Mouse (Mus musculus): ENCODE measurements around the gene 4921517D22Rik. TPM values are rescaled to one million over a fixed set of nuclear protein-coding genes. Genes with fewer than 3 reads are reported as not detected.

4921517D22Rik gene
- polyA plus RNA-seq, 1 experiment: not detected

DNA sequence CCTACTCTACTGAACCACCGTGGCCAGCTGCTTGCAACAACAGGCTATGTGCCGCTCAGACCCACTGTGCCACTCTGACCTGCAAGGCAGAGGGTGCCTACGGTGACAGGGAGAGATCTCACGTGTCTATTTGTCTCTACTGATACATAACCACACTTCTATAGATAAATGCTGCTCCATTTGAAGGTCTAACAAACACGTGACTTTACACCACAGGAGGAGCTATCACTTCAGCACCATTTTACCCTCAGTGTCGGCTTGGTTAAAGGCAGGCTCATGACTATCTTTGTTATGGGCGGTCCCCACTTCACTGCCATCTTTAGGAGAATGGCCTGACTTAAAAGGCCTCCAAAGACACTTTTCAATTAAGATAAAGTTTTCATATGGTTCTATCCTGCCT is 11.3 kb downstream of the 4921517D22Rik start:
- DNase-seq: no peak
- Histone ChIP-seq H3K4me1 (replicated peaks; ENCODE audit: control insufficient read depth, insufficient read depth, low read length) (no peaks in the 10 kb centered on the region), H3K36me3 (ENCODE audit: control insufficient read depth, insufficient read depth, low read length) (no peaks in the 10 kb centered on the region), H3K27ac (ENCODE audit: control insufficient read depth, insufficient read depth, low read length) (no peak overlapping the region), H3K4me3 (ENCODE audit: control insufficient read depth, insufficient read depth, low read length) (no peak overlapping the region), H3K27me3 (ENCODE audit: control insufficient read depth, insufficient read depth, low read length) (no peaks in the 10 kb centered on the region)
- WGBS: 36% methylated on average over 7 of the region's 7 CpGs
- TF ChIP-seq POLR2A (IDR thresholded peaks at IDR 0.05; ENCODE audit: control insufficient read depth, extremely low read depth, insufficient read depth, low read length, poor library complexity): no peak

DNA sequence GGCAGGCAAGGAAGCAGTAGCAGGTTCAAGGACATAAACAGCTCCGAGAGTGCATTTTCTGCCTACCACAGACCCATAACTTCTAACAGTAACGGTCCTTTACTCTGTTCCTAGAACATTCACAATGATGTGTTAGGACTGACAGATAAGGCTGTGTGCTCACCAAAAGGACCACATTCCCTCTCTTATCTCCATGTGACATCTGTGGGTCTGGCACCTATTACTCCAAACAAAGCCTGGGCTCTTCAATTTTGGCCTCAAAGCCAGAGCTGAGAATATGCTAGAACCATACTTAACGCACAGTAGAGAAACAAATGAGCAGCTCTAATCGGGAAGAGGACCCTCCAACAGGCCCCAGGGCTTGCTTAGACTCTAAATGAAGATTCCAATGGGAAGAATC is 14.0 kb downstream of the 4921517D22Rik start:
- DNase-seq: no peak
- peaks cover 5% of the 10 kb centered on the region for H3K27me3 ChIP-seq (ENCODE audit: control insufficient read depth, insufficient read depth, low read length)
- H3K4me3 ChIP-seq (ENCODE audit: control insufficient read depth, insufficient read depth, low read length): no peak overlapping the region
- no peaks in the 10 kb centered on the region for H3K36me3 ChIP-seq (ENCODE audit: control insufficient read depth, insufficient read depth, low read length)
- TF ChIP-seq CTCF (IDR thresholded peaks at IDR 0.05; ENCODE audit: borderline replicate concordance, control insufficient read depth, extremely low read depth, insufficient read depth, low read length, poor library complexity) (no peak), POLR2A (IDR thresholded peaks at IDR 0.05; ENCODE audit: control insufficient read depth, extremely low read depth, insufficient read depth, low read length, poor library complexity) (no peak)
- WGBS: 68% methylated on average over 4 of the region's 4 CpGs
- H3K4me1 ChIP-seq (replicated peaks; ENCODE audit: control insufficient read depth, insufficient read depth, low read length): peaks cover 6% of the 10 kb centered on the region
- no peak overlapping the region for H3K27ac ChIP-seq (ENCODE audit: control insufficient read depth, insufficient read depth, low read length)

DNA sequence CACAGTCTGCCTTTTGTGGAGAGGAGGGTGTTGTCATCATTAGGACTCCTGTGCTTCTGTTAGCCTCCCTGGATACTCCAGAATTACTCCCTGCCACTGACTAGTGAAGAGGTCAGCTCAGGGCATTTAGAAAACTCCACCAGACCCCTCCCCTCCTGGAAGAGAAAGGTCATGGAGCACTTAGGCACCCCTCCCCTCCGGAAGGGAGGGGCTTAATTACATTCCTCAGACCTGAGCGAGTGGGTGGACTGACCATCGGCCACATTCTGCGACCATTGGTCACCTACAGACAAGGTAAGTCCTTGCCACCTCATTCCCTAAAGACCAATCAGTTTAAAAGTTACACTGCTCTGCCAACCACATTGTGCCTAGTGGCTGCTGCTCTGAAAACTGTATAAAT is 14.6 kb downstream of the 4921517D22Rik start:
- Histone ChIP-seq H3K36me3 (ENCODE audit: control insufficient read depth, insufficient read depth, low read length) (no peaks in the 10 kb centered on the region), H3K27me3 (ENCODE audit: control insufficient read depth, insufficient read depth, low read length) (peaks cover 6% of the 10 kb centered on the region), H3K4me3 (ENCODE audit: control insufficient read depth, insufficient read depth, low read length) (no peak overlapping the region), H3K27ac (ENCODE audit: control insufficient read depth, insufficient read depth, low read length) (no peak overlapping the region), H3K4me1 (replicated peaks; ENCODE audit: control insufficient read depth, insufficient read depth, low read length) (peaks cover 9% of the 10 kb centered on the region)
- DNase-seq: no peak
- WGBS: 81% methylated on average over 4 of the region's 4 CpGs
- TF ChIP-seq CTCF (IDR thresholded peaks at IDR 0.05; ENCODE audit: borderline replicate concordance, control insufficient read depth, extremely low read depth, insufficient read depth, low read length, poor library complexity) (no peak), POLR2A (IDR thresholded peaks at IDR 0.05; ENCODE audit: control insufficient read depth, extremely low read depth, insufficient read depth, low read length, poor library complexity) (no peak)

DNA sequence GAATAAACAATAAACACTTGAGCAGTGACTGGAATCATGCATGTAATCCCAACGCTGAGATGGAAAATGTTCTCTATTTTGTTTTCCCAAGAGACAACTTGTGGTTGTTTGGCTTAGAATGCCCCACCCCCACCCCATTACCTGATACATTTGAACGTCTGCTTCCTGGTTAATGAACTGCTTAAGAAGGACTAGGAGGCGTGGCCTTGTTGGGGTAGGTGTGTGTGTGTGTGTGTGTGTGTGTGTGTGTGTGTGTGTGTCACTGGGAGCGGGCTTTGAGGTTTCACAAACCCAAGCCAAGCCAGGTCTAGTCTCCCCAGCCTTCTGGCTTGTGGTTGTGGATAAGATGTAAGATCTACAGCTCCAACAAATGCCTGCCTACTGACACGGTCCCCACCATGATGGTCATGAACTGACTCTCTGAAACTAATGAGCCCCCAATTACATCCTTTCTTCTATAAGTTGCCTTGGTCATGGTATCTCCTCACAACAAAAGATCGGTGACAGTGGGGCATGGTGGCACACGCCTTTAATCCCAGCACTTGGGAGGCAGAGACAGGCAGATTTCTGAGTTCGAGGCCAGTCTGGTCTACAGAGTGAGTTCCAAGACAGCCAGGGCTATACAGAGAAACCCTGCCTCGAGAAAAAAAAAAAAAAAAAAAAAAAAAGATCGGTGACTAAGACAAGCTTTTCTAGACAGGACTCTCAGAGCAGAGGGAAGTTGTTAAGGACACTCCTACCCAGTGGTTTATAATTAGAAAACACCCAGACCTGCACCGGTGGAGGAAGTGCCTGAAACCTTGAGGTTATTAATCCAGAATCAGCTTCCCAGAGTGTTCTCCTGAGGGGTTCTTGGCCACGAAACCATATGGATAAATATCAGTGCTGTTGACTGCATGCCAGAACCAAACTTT is 17.3 kb downstream of the 4921517D22Rik start:
- Histone ChIP-seq H3K36me3 (ENCODE audit: control insufficient read depth, insufficient read depth, low read length) (no peaks in the 10 kb centered on the region), H3K4me1 (replicated peaks; ENCODE audit: control insufficient read depth, insufficient read depth, low read length) (peaks cover 15% of the 10 kb centered on the region), H3K4me3 (ENCODE audit: control insufficient read depth, insufficient read depth, low read length) (no peak overlapping the region), H3K27me3 (ENCODE audit: control insufficient read depth, insufficient read depth, low read length) (peaks cover 9% of the 10 kb centered on the region), H3K27ac (ENCODE audit: control insufficient read depth, insufficient read depth, low read length) (no peak overlapping the region)
- no peak for DNase-seq
- 44% methylated on average over 12 of the region's 12 CpGs for WGBS
- TF ChIP-seq CTCF (IDR thresholded peaks at IDR 0.05; ENCODE audit: borderline replicate concordance, control insufficient read depth, extremely low read depth, insufficient read depth, low read length, poor library complexity) (no peak), POLR2A (IDR thresholded peaks at IDR 0.05; ENCODE audit: control insufficient read depth, extremely low read depth, insufficient read depth, low read length, poor library complexity) (no peak)

DNA sequence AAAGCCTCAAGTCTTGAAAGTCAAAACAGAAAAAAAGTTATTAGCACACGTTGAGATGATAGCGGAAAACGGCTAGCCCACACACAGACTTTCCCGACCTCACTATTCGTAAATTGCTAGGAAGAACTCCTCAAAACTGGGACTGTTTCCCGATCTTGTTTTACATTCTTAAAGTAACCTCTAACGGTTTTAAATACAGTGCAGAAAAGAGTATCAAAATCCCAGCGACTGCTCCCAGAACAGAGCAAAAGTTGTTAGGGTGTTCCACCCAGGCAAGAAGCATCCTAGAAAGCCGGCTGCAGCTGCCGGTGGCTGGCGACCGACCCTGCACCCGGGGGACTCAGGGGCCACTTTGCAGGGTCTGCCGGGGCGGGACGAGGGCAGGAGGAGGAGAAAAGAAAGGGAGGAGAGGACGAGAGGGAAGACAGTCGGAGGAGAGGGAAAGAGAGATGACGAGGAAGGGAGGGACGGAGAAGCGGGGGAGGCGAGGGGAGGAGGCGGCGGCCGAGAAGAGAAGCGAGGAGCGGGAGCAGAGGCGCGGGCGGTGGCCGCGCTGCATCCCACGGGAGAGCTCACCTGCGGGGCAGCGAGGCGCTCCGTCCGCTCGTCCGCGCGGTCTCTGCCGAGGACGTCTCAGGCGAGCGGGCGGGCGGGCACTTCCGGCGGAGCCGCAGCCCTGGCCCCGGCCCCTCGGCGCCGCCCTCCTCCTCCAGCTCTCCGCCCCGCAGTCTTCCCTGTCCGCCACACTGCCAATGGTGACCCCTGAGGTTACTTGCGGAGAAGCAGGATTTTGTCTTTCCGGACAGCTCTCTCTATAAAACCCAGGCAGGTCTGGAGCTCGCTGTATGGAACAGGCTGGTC is 18.5 kb downstream of the 4921517D22Rik start, which contains the start of gene Golm1:
Gene Golm1 (minus strand): TSS at position 661 of the 861 bp plus-strand sequence.
- DNase-seq: peak; percentile 29
- TF ChIP-seq CTCF (IDR thresholded peaks at IDR 0.05; ENCODE audit: borderline replicate concordance, control insufficient read depth, extremely low read depth, insufficient read depth, low read length, poor library complexity) (no peak), POLR2A (IDR thresholded peaks at IDR 0.05; ENCODE audit: control insufficient read depth, extremely low read depth, insufficient read depth, low read length, poor library complexity) (no peak)

DNA sequence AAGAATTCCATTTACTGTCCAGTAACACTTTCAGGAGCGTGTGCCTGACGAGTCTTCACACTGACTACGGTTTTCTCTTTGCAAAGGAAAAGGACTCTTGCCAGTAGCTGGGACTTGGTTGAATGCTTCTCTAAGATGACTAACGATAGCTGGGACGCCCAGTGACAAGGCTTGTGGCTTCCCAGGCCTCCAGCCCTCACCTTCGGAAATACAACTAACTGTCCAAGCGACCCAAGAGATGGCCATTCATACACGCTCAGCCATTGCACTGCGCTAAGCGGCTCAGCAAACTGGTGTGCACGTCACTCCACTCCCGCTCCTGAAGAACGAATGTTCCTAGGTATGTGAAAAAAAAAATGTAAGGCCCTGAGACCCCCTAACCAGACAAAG is 19.2 kb downstream of the 4921517D22Rik start:
- H3K27ac ChIP-seq (ENCODE audit: control insufficient read depth, insufficient read depth, low read length): no peak overlapping the region
- 2% methylated on average over 13 of the region's 13 CpGs for WGBS
- H3K36me3 ChIP-seq (ENCODE audit: control insufficient read depth, insufficient read depth, low read length): no peaks in the 10 kb centered on the region
- DNase-seq: no peak
- TF ChIP-seq CTCF (IDR thresholded peaks at IDR 0.05; ENCODE audit: borderline replicate concordance, control insufficient read depth, extremely low read depth, insufficient read depth, low read length, poor library complexity) (no peak), POLR2A (IDR thresholded peaks at IDR 0.05; ENCODE audit: control insufficient read depth, extremely low read depth, insufficient read depth, low read length, poor library complexity) (no peak)
- H3K27me3 ChIP-seq (ENCODE audit: control insufficient read depth, insufficient read depth, low read length): peaks cover 9% of the 10 kb centered on the region
- H3K4me3 ChIP-seq (ENCODE audit: control insufficient read depth, insufficient read depth, low read length): peak overlapping the region; percentile 27
- H3K4me1 ChIP-seq (replicated peaks; ENCODE audit: control insufficient read depth, insufficient read depth, low read length): peaks cover 15% of the 10 kb centered on the region

More for the DNA sequence above, 18.5 kb downstream of the 4921517D22Rik start, which contains the start of gene Golm1:
- H3K36me3 ChIP-seq (ENCODE audit: control insufficient read depth, insufficient read depth, low read length): no peaks in the 10 kb centered on the region
- H3K4me1 ChIP-seq (replicated peaks; ENCODE audit: control insufficient read depth, insufficient read depth, low read length): peaks cover 15% of the 10 kb centered on the region
- H3K27me3 ChIP-seq (ENCODE audit: control insufficient read depth, insufficient read depth, low read length): peaks cover 9% of the 10 kb centered on the region
- H3K4me3 ChIP-seq (ENCODE audit: control insufficient read depth, insufficient read depth, low read length): peak within 1 kb of the TSS; percentile 50
- H3K27ac ChIP-seq (ENCODE audit: control insufficient read depth, insufficient read depth, low read length): no peak within 1 kb of the TSS
- WGBS: 2% methylated on average over 60 of the region's 61 CpGs

All from thymus, adult 2 months (tissue).